Mouse (Mus musculus) G1E (cell line): ENCODE measurements around the gene Mex3a.

Experiments
- CTCF ChIP-seq: IDR thresholded peaks from 2 replicates; pipeline ENCODE4 v1.5.1; 2012; ENCODE audit warnings: low read depth, low read length, inconsistent platforms, mixed read lengths
- GATA1 ChIP-seq: IDR thresholded peaks from 2 replicates; pipeline ENCODE4 v1.6.1; 2012; ENCODE audit warnings: borderline replicate concordance, low read length, inconsistent platforms, mixed read lengths
- POLR2AphosphoS5 ChIP-seq: IDR thresholded peaks from 2 replicates; pipeline ENCODE4 v1.6.1; 2012; ENCODE audit warnings: low read depth, low read length, inconsistent platforms; ENCODE audit not compliant: insufficient replicate concordance
- TAL1 ChIP-seq: conservative IDR thresholded peaks from 2 replicates; pipeline ENCODE4 v1.6.1; 2012; ENCODE audit warnings: low read depth, low read length, inconsistent platforms, mixed read lengths

- TF ChIP-seq TAL1, result no peak
- TF ChIP-seq CTCF, result peak; percentile 89
- no peak for TF ChIP-seq GATA1
- no peak for TF ChIP-seq POLR2AphosphoS5
Measured at GRCm38 (mm10) chr3:88483621-88484020, 48.6 kb upstream of the Mex3a start.
